Mouse (Mus musculus): ENCODE data around the gene Gm21663. TPM values are rescaled to one million over a fixed set of nuclear protein-coding genes. Genes with fewer than 3 reads are reported as not detected.

The Gm21663 gene
- polyA plus RNA-seq, 2 experiments, result not detected

GRCm38 (mm10) chr5:25891321-25891720 is 50.9 kb downstream of the Gm21663 start:
- no peak for TF ChIP-seq EP300 (IDR thresholded peaks at IDR 0.05; ENCODE audit: low read depth)
- TF ChIP-seq CTCF (IDR thresholded peaks at IDR 0.05; ENCODE audit: low read depth), result no peak
- DNase-seq (ENCODE audit: low read depth in 3 of 3, low spot score in 3 of 3), result no peak
- no peak for ATAC-seq (ENCODE audit: insufficient read depth)

GRCm38 (mm10) chr5:25889746-25890382 is 52.3 kb downstream of the Gm21663 start:
- no peak for ATAC-seq (ENCODE audit: insufficient read depth)
- 25% methylated on average over 3 of the region's 3 CpGs for WGBS (ENCODE audit: insufficient replicate concordance)

More at GRCm38 (mm10) chr5:25891321-25891720, 50.9 kb downstream of the Gm21663 start:
- no peaks in the 10 kb centered on the region for H3K9me3 ChIP-seq (ENCODE audit: control insufficient read depth, low read length)
- H3K36me3 ChIP-seq (replicated peaks; ENCODE audit: control insufficient read depth, insufficient read depth, low read depth), result no peaks in the 10 kb centered on the region
- no peak overlapping the region for H3K4me2 ChIP-seq (ENCODE audit: low read depth)
- H3K27me3 ChIP-seq (ENCODE audit: control insufficient read depth, insufficient read depth, low read length), result no peaks in the 10 kb centered on the region
- H3K4me1 ChIP-seq (replicated peaks; ENCODE audit: control insufficient read depth in 2 of 2, insufficient read depth in 2 of 2, low read length in 1 of 2), result no peaks in the 10 kb centered on the region
- no peak overlapping the region for H3K4me3 ChIP-seq (ENCODE audit: insufficient read depth in 1 of 2, low read depth in 2 of 2, low read length in 2 of 2)
- H3K27ac ChIP-seq, result no peak overlapping the region
- WGBS (ENCODE audit: insufficient replicate concordance), result 65% methylated on average over 1 of the region's 1 CpGs
- H3K9ac ChIP-seq (replicated peaks), result no peak overlapping the region

GRCm38 (mm10) chr5:25886708-25887107 is 55.5 kb downstream of the Gm21663 start:
- no peaks in the 10 kb centered on the region for H3K9me3 ChIP-seq (ENCODE audit: control insufficient read depth, low read length)
- H3K27me3 ChIP-seq (ENCODE audit: control insufficient read depth, insufficient read depth, low read length), result no peaks in the 10 kb centered on the region
- H3K36me3 ChIP-seq (replicated peaks; ENCODE audit: control insufficient read depth, insufficient read depth, low read depth), result no peaks in the 10 kb centered on the region
- H3K4me3 ChIP-seq (ENCODE audit: insufficient read depth in 1 of 2, low read depth in 2 of 2, low read length in 2 of 2), result no peak overlapping the region
- no peak for ATAC-seq (ENCODE audit: insufficient read depth)
- H3K4me2 ChIP-seq (ENCODE audit: low read depth), result no peak overlapping the region
- DNase-seq (ENCODE audit: low read depth in 3 of 3, low spot score in 3 of 3), result no peak
- no peak overlapping the region for H3K9ac ChIP-seq (replicated peaks)
- TF ChIP-seq EP300 (IDR thresholded peaks at IDR 0.05; ENCODE audit: low read depth) (no peak), CTCF (IDR thresholded peaks at IDR 0.05; ENCODE audit: low read depth) (no peak)
- no peak overlapping the region for H3K27ac ChIP-seq
- no peaks in the 10 kb centered on the region for H3K4me1 ChIP-seq (replicated peaks; ENCODE audit: control insufficient read depth in 2 of 2, insufficient read depth in 2 of 2, low read length in 1 of 2)
- 74% methylated on average over 3 of the region's 3 CpGs for WGBS (ENCODE audit: insufficient replicate concordance)

More at GRCm38 (mm10) chr5:25889746-25890382, 52.3 kb downstream of the Gm21663 start:
- no peak for TF ChIP-seq EP300 (IDR thresholded peaks at IDR 0.05; ENCODE audit: low read depth)
- no peak for TF ChIP-seq CTCF (IDR thresholded peaks at IDR 0.05; ENCODE audit: low read depth)
- no peak for DNase-seq (ENCODE audit: low read depth in 3 of 3, low spot score in 3 of 3)
- no peak overlapping the region for H3K9ac ChIP-seq (replicated peaks)
- no peaks in the 10 kb centered on the region for H3K9me3 ChIP-seq (ENCODE audit: control insufficient read depth, low read length)
- no peaks in the 10 kb centered on the region for H3K27me3 ChIP-seq (ENCODE audit: control insufficient read depth, insufficient read depth, low read length)
- no peak overlapping the region for H3K4me3 ChIP-seq (ENCODE audit: insufficient read depth in 1 of 2, low read depth in 2 of 2, low read length in 2 of 2)
- H3K27ac ChIP-seq, result no peak overlapping the region
- H3K4me1 ChIP-seq (replicated peaks; ENCODE audit: control insufficient read depth in 2 of 2, insufficient read depth in 2 of 2, low read length in 1 of 2), result no peaks in the 10 kb centered on the region
- no peak overlapping the region for H3K4me2 ChIP-seq (ENCODE audit: low read depth)
- no peaks in the 10 kb centered on the region for H3K36me3 ChIP-seq (replicated peaks; ENCODE audit: control insufficient read depth, insufficient read depth, low read depth)

Other genes with a start within 250 kb of the Gm21663 start
- gene Xrcc2, start 236.6 kb downstream of the Gm21663 start, polyA plus RNA-seq (2012; rRNA removed), result 4.0 and 4.5 TPM in 2 replicates
- 1.7 and 1.8 TPM in 2 replicates for gene Xrcc2, start 236.6 kb downstream of the Gm21663 start, polyA plus RNA-seq (2014; fragmentation: Nextera tagmentation; extraction: Ambion mirVana)
- 0.16 and 0.22 TPM in 2 replicates for gene Actr3b, start 182.4 kb downstream of the Gm21663 start, polyA plus RNA-seq (2012; rRNA removed)
- gene Actr3b, start 182.4 kb downstream of the Gm21663 start, polyA plus RNA-seq (2014; fragmentation: Nextera tagmentation; extraction: Ambion mirVana), result 0.56 and 0.71 TPM in 2 replicates
- not detected in 2 replicates for gene Gm21671, start 12.0 kb upstream of the Gm21663 start, polyA plus RNA-seq (2012; rRNA removed)
- gene Gm21671, start 12.0 kb upstream of the Gm21663 start, polyA plus RNA-seq (2014; fragmentation: Nextera tagmentation; extraction: Ambion mirVana), result not detected in 2 replicates
- not detected in 2 replicates for gene Gm21680, start 30.3 kb upstream of the Gm21663 start, polyA plus RNA-seq (2012; rRNA removed)
- not detected in 2 replicates for gene Gm21680, start 30.3 kb upstream of the Gm21663 start, polyA plus RNA-seq (2014; fragmentation: Nextera tagmentation; extraction: Ambion mirVana)
- gene Gm21698, start 46.3 kb upstream of the Gm21663 start, polyA plus RNA-seq (2012; rRNA removed), result not detected in 2 replicates
- gene Gm21698, start 46.3 kb upstream of the Gm21663 start, polyA plus RNA-seq (2014; fragmentation: Nextera tagmentation; extraction: Ambion mirVana), result not detected in 2 replicates
- not detected in 2 replicates for gene Gm1979, start 62.4 kb upstream of the Gm21663 start, polyA plus RNA-seq (2012; rRNA removed)
- not detected in 2 replicates for gene Gm1979, start 62.4 kb upstream of the Gm21663 start, polyA plus RNA-seq (2014; fragmentation: Nextera tagmentation; extraction: Ambion mirVana)
- not detected in 2 replicates for gene Gm5862, start 80.5 kb upstream of the Gm21663 start, polyA plus RNA-seq (2012; rRNA removed)
- gene Gm5862, start 80.5 kb upstream of the Gm21663 start, polyA plus RNA-seq (2014; fragmentation: Nextera tagmentation; extraction: Ambion mirVana), result not detected in 2 replicates
- gene Speer4a, start 97.2 kb upstream of the Gm21663 start, polyA plus RNA-seq (2012; rRNA removed), result not detected in 2 replicates
- not detected in 2 replicates for gene Speer4a, start 97.2 kb upstream of the Gm21663 start, polyA plus RNA-seq (2014; fragmentation: Nextera tagmentation; extraction: Ambion mirVana)
- gene Gm7347, start 116.2 kb upstream of the Gm21663 start, polyA plus RNA-seq (2012; rRNA removed), result not detected in 2 replicates
- gene Gm7347, start 116.2 kb upstream of the Gm21663 start, polyA plus RNA-seq (2014; fragmentation: Nextera tagmentation; extraction: Ambion mirVana), result not detected in 2 replicates
- not detected in 2 replicates for gene Gm10471, start 146.9 kb upstream of the Gm21663 start, polyA plus RNA-seq (2012; rRNA removed)
- gene Gm10471, start 146.9 kb upstream of the Gm21663 start, polyA plus RNA-seq (2014; fragmentation: Nextera tagmentation; extraction: Ambion mirVana), result not detected in 2 replicates
- gene 5031410I06Rik, start 163.0 kb upstream of the Gm21663 start, polyA plus RNA-seq (2012; rRNA removed), result not detected in 2 replicates
- not detected in 2 replicates for gene 5031410I06Rik, start 163.0 kb upstream of the Gm21663 start, polyA plus RNA-seq (2014; fragmentation: Nextera tagmentation; extraction: Ambion mirVana)
- gene Gm10220, start 179.0 kb upstream of the Gm21663 start, polyA plus RNA-seq (2012; rRNA removed), result not detected in 2 replicates
- not detected in 2 replicates for gene Gm10220, start 179.0 kb upstream of the Gm21663 start, polyA plus RNA-seq (2014; fragmentation: Nextera tagmentation; extraction: Ambion mirVana)